Mouse (Mus musculus) lung, adult 2 months (tissue): ENCODE measurements around the gene Angpt4.

ENCODE experiments used
- CTCF ChIP-seq: fragments of 200-500 bp; IDR thresholded peaks from 2 replicates; pipeline ENCODE4 v1.5.1; 2011; ENCODE audit warnings: mild to moderate bottlenecking, low read length, control low read depth; ENCODE audit not compliant: insufficient read depth
- POLR2A ChIP-seq: fragments of 200-500 bp; IDR thresholded peaks from 2 replicates; pipeline ENCODE4 v1.6.1; 2011; ENCODE audit warnings: low read depth, mild to moderate bottlenecking, control low read depth, low read length, borderline replicate concordance; ENCODE audit errors: extremely low read depth

GRCm38 (mm10) chr2:151971748-151972147 is 60.7 kb downstream of the Angpt4 start:
- no peak for TF ChIP-seq POLR2A
- TF ChIP-seq CTCF = no peak
